Mouse (Mus musculus): ENCODE results near the gene Ahsa1. TPM values are rescaled to one million over a fixed set of nuclear protein-coding genes. Genes with fewer than 3 reads are reported as not detected.

Ahsa1 gene
- total RNA-seq (2023), result 100 to 1,000 TPM; 106 to 119 TPM

DNA sequence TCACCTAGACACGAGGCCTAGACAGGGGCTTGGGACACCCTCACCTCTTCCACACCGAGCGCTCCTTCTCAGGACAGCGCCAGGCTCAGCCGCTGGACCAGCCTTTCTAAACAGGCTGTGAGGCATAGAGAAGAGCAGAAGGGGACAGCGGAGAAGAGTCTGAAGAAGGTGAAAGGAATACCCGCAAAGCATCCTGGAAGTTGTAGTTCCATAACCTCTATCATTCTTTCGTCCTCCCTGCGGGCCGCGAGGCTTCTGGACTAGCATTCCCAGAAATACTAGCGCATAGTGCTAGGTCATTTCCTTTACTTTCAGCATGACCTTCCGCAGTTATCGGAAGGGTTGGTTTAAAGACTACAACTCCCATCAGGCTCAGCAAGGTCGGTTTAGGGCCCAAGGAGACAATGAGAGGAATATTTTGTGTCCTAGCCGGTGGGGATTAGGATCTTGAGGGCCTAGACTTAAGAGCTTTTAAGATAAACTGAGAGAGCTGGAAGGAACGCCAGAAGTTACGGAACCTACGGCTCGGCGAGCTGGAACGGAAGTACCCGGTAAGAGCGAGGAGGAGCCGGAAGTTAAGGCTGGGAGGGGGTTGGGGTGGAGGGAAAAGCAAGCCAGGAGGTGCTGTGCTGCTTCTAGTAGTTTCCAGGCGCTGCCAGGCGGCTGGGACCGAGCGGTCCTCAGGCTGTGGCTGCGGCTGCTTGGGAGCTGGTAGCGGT lies at the start of gene Ahsa1, which contains the start of gene Vipas39:
Ahsa1 (plus strand) TSS at position 372 of the 719 bp plus-strand sequence.
Vipas39 (minus strand) TSS at position 149 of the 719 bp plus-strand sequence.

GRCm38 (mm10) chr12:87238632-87239031 lies 27.6 kb upstream of the Ahsa1 start, which contains the start of gene Noxred1:
Noxred1 (minus strand) TSS chr12:87238732.

GRCm38 (mm10) chr12:87299657-87300440 lies 33.6 kb downstream of the Ahsa1 start, which contains the start of gene Ism2:
Ism2 (minus strand) TSS chr12:87299705.

Other genes starting within 250 kb of the Ahsa1 start
- gene Tmem63c, start 245.1 kb upstream of the Ahsa1 start, total RNA-seq (2023), result not detected
- under 1 TPM in 1 of 2 experiments, not detected in 1; 0.71 TPM for gene Ngb, start 163.9 kb upstream of the Ahsa1 start, total RNA-seq (2023)
- 10 to 100 TPM; 12.9 to 14.3 TPM for gene Gstz1, start 119.3 kb upstream of the Ahsa1 start, total RNA-seq (2023)
- gene Pomt2, start 118.5 kb upstream of the Ahsa1 start, total RNA-seq (2023), result 1 to 10 TPM; 6.6 to 6.8 TPM
- under 1 TPM in 1 of 2 experiments, not detected in 1; 0.80 TPM for gene Samd15, start 66.8 kb upstream of the Ahsa1 start, total RNA-seq (2023)
- 10 to 100 TPM; 14.6 to 17.0 TPM for gene Tmed8, start 66.0 kb upstream of the Ahsa1 start, total RNA-seq (2023)
- under 1 TPM; 0.67 to 0.95 TPM for gene Noxred1, start 27.7 kb upstream of the Ahsa1 start, total RNA-seq (2023)
- 10 to 100 TPM; 21.2 to 25.7 TPM for gene Vipas39, start 223 bp upstream of the Ahsa1 start, total RNA-seq (2023)
- not detected for gene Ism2, start 33.2 kb downstream of the Ahsa1 start, total RNA-seq (2023)
- 10 to 100 TPM; 71.9 to 81.9 TPM for gene Sptlc2, start 121.9 kb downstream of the Ahsa1 start, total RNA-seq (2023)
- 10 to 100 TPM; 39.2 to 44.1 TPM for gene Slirp, start 177.4 kb downstream of the Ahsa1 start, total RNA-seq (2023)
- 10 to 100 TPM; 84.7 to 87.6 TPM for gene Alkbh1, start 177.5 kb downstream of the Ahsa1 start, total RNA-seq (2023)
- gene Snw1, start 205.8 kb downstream of the Ahsa1 start, total RNA-seq (2023), result 10 to 100 TPM; 84.8 to 91.5 TPM
- not detected for gene Gm5788, start 228.2 kb downstream of the Ahsa1 start, total RNA-seq (2023)
- not detected for gene Gm8300, start 247.8 kb downstream of the Ahsa1 start, total RNA-seq (2023)

Data from T-cell, adult 66 days (primary cell).